Mouse (Mus musculus): ENCODE data around the gene Gm13271. TPM values are rescaled to one million over a fixed set of nuclear protein-coding genes. Genes with fewer than 3 reads are reported as not detected.
"Not testable (repeated sequence)": the region's sequence is repeated elsewhere in the genome, so short reads cannot be mapped to it uniquely, and the experiment has no call there.

Gene Gm13271
- polyA plus RNA-seq, 1 experiment from 2014 or later = not detected

GRCm38 (mm10) chr4:88779550-88779949 lies 24.9 kb downstream of the Gm13271 start, which contains the start of gene Gm13272:
Gm13272 (plus strand) TSS chr4:88779850.
- not testable (repeated sequence) for ATAC-seq (ENCODE audit: insufficient read depth, low FRiP score, low TSS enrichment); H3K4me3 ChIP-seq (ENCODE audit: low read depth, low read length); H3K9me3 ChIP-seq (ENCODE audit: control insufficient read depth, low read length); H3K36me3 ChIP-seq (ENCODE audit: control insufficient read depth, insufficient read depth, low read length); H3K27ac ChIP-seq (ENCODE audit: low read depth, low read length); H3K4me2 ChIP-seq (ENCODE audit: low read depth); H3K9ac ChIP-seq (ENCODE audit: low read length); H3K4me1 ChIP-seq (ENCODE audit: control insufficient read depth, insufficient read depth, low read length); H3K27me3 ChIP-seq (ENCODE audit: control insufficient read depth, insufficient read depth, low read length); DNase-seq (ENCODE audit: low spot score)
- WGBS = no CpG with 5 or more reads among the region's 29 CpGs

GRCm38 (mm10) chr4:88780320-88780719 lies 25.7 kb downstream of the Gm13271 start:
- not testable (repeated sequence) for H3K9ac ChIP-seq (ENCODE audit: low read length); H3K9me3 ChIP-seq (ENCODE audit: control insufficient read depth, low read length); H3K4me2 ChIP-seq (ENCODE audit: low read depth); ATAC-seq (ENCODE audit: insufficient read depth, low FRiP score, low TSS enrichment); H3K36me3 ChIP-seq (ENCODE audit: control insufficient read depth, insufficient read depth, low read length); H3K27me3 ChIP-seq (ENCODE audit: control insufficient read depth, insufficient read depth, low read length); H3K27ac ChIP-seq (ENCODE audit: low read depth, low read length); H3K4me1 ChIP-seq (ENCODE audit: control insufficient read depth, insufficient read depth, low read length); H3K4me3 ChIP-seq (ENCODE audit: low read depth, low read length); DNase-seq (ENCODE audit: low spot score)
- WGBS = 55% methylated on average over 15 of the region's 18 CpGs

GRCm38 (mm10) chr4:88781831-88782230 lies 27.2 kb downstream of the Gm13271 start, which contains the start of gene Ifnz:
Ifnz (plus strand) TSS chr4:88782131.
- 11% methylated on average over 3 of the region's 7 CpGs for WGBS
- DNase-seq (ENCODE audit: low spot score); H3K9me3 ChIP-seq (ENCODE audit: control insufficient read depth, low read length); H3K4me1 ChIP-seq (ENCODE audit: control insufficient read depth, insufficient read depth, low read length); H3K27ac ChIP-seq (ENCODE audit: low read depth, low read length); H3K4me3 ChIP-seq (ENCODE audit: low read depth, low read length); H3K27me3 ChIP-seq (ENCODE audit: control insufficient read depth, insufficient read depth, low read length); ATAC-seq (ENCODE audit: insufficient read depth, low FRiP score, low TSS enrichment); H3K9ac ChIP-seq (ENCODE audit: low read length); H3K4me2 ChIP-seq (ENCODE audit: low read depth); H3K36me3 ChIP-seq (ENCODE audit: control insufficient read depth, insufficient read depth, low read length): not testable (repeated sequence)

- DNase-seq (ENCODE audit: low spot score); H3K4me1 ChIP-seq (ENCODE audit: control insufficient read depth, insufficient read depth, low read length); H3K36me3 ChIP-seq (ENCODE audit: control insufficient read depth, insufficient read depth, low read length); H3K4me3 ChIP-seq (ENCODE audit: low read depth, low read length); H3K4me2 ChIP-seq (ENCODE audit: low read depth); H3K27me3 ChIP-seq (ENCODE audit: control insufficient read depth, insufficient read depth, low read length); H3K27ac ChIP-seq (ENCODE audit: low read depth, low read length); H3K9ac ChIP-seq (ENCODE audit: low read length); H3K9me3 ChIP-seq (ENCODE audit: control insufficient read depth, low read length); ATAC-seq (ENCODE audit: insufficient read depth, low FRiP score, low TSS enrichment): not testable (repeated sequence)
- WGBS = no CpG with 5 or more reads among the region's 31 CpGs
Observed at GRCm38 (mm10) chr4:88782335-88782734, 27.7 kb downstream of the Gm13271 start.

GRCm38 (mm10) chr4:88785409-88785808 lies 30.7 kb downstream of the Gm13271 start, which contains the start of gene Gm13276:
Gm13276 (plus strand) TSS chr4:88785709.
- not testable (repeated sequence) for H3K36me3 ChIP-seq (ENCODE audit: control insufficient read depth, insufficient read depth, low read length); H3K4me1 ChIP-seq (ENCODE audit: control insufficient read depth, insufficient read depth, low read length); H3K9me3 ChIP-seq (ENCODE audit: control insufficient read depth, low read length); H3K27me3 ChIP-seq (ENCODE audit: control insufficient read depth, insufficient read depth, low read length); ATAC-seq (ENCODE audit: insufficient read depth, low FRiP score, low TSS enrichment); DNase-seq (ENCODE audit: low spot score); H3K27ac ChIP-seq (ENCODE audit: low read depth, low read length); H3K4me2 ChIP-seq (ENCODE audit: low read depth); H3K9ac ChIP-seq (ENCODE audit: low read length); H3K4me3 ChIP-seq (ENCODE audit: low read depth, low read length)
- no CpG with 5 or more reads among the region's 27 CpGs for whole genome bisulfite sequencing

- not testable (repeated sequence) for H3K9ac ChIP-seq (ENCODE audit: low read length); H3K4me3 ChIP-seq (ENCODE audit: low read depth, low read length); DNase-seq (ENCODE audit: low spot score); H3K27me3 ChIP-seq (ENCODE audit: control insufficient read depth, insufficient read depth, low read length); H3K4me2 ChIP-seq (ENCODE audit: low read depth); H3K27ac ChIP-seq (ENCODE audit: low read depth, low read length); ATAC-seq (ENCODE audit: insufficient read depth, low FRiP score, low TSS enrichment); H3K36me3 ChIP-seq (ENCODE audit: control insufficient read depth, insufficient read depth, low read length); H3K9me3 ChIP-seq (ENCODE audit: control insufficient read depth, low read length); H3K4me1 ChIP-seq (ENCODE audit: control insufficient read depth, insufficient read depth, low read length)
- 0% methylated on average over 1 of the region's 28 CpGs for WGBS
Observed at GRCm38 (mm10) chr4:88788402-88788801, 33.7 kb downstream of the Gm13271 start, which contains the start of gene Gm13277. Gm13277 (plus strand) TSS chr4:88788632.

- DNase-seq (ENCODE audit: low spot score); H3K4me2 ChIP-seq (ENCODE audit: low read depth); H3K4me1 ChIP-seq (ENCODE audit: control insufficient read depth, insufficient read depth, low read length); H3K36me3 ChIP-seq (ENCODE audit: control insufficient read depth, insufficient read depth, low read length); H3K4me3 ChIP-seq (ENCODE audit: low read depth, low read length); H3K27me3 ChIP-seq (ENCODE audit: control insufficient read depth, insufficient read depth, low read length); ATAC-seq (ENCODE audit: insufficient read depth, low FRiP score, low TSS enrichment); H3K27ac ChIP-seq (ENCODE audit: low read depth, low read length); H3K9me3 ChIP-seq (ENCODE audit: control insufficient read depth, low read length); H3K9ac ChIP-seq (ENCODE audit: low read length): not testable (repeated sequence)
- WGBS = no CpG with 5 or more reads among the region's 28 CpGs
Observed at GRCm38 (mm10) chr4:88791250-88791649, 36.6 kb downstream of the Gm13271 start, which contains the start of gene Gm13278. Gm13278 (plus strand) TSS chr4:88791550.

GRCm38 (mm10) chr4:88793936-88794675 lies 39.4 kb downstream of the Gm13271 start, which contains the start of gene Gm13275:
Gm13275 (plus strand) TSS chr4:88794487.
- H3K36me3 ChIP-seq (ENCODE audit: control insufficient read depth, insufficient read depth, low read length); H3K4me2 ChIP-seq (ENCODE audit: low read depth); DNase-seq (ENCODE audit: low spot score); H3K4me3 ChIP-seq (ENCODE audit: low read depth, low read length); H3K4me1 ChIP-seq (ENCODE audit: control insufficient read depth, insufficient read depth, low read length); H3K27ac ChIP-seq (ENCODE audit: low read depth, low read length); ATAC-seq (ENCODE audit: insufficient read depth, low FRiP score, low TSS enrichment); H3K9ac ChIP-seq (ENCODE audit: low read length); H3K9me3 ChIP-seq (ENCODE audit: control insufficient read depth, low read length); H3K27me3 ChIP-seq (ENCODE audit: control insufficient read depth, insufficient read depth, low read length): not testable (repeated sequence)
- 0% methylated on average over 5 of the region's 52 CpGs for WGBS

GRCm38 (mm10) chr4:88797097-88797496 lies 42.4 kb downstream of the Gm13271 start, which contains the start of gene Gm13279:
Gm13279 (plus strand) TSS chr4:88797397.
- no CpG with 5 or more reads among the region's 28 CpGs for WGBS

More at GRCm38 (mm10) chr4:88797097-88797496, 42.4 kb downstream of the Gm13271 start, which contains the start of gene Gm13279:
- not testable (repeated sequence) for H3K9me3 ChIP-seq (ENCODE audit: control insufficient read depth, low read length); H3K9ac ChIP-seq (ENCODE audit: low read length); H3K4me3 ChIP-seq (ENCODE audit: low read depth, low read length); H3K27me3 ChIP-seq (ENCODE audit: control insufficient read depth, insufficient read depth, low read length); H3K4me2 ChIP-seq (ENCODE audit: low read depth); H3K36me3 ChIP-seq (ENCODE audit: control insufficient read depth, insufficient read depth, low read length); DNase-seq (ENCODE audit: low spot score); ATAC-seq (ENCODE audit: insufficient read depth, low FRiP score, low TSS enrichment); H3K27ac ChIP-seq (ENCODE audit: low read depth, low read length); H3K4me1 ChIP-seq (ENCODE audit: control insufficient read depth, insufficient read depth, low read length)
